Mouse (Mus musculus) urinary bladder, adult 18-20 months (tissue): ENCODE data around the gene Nlgn1.

Source experiments
- DNase-seq, 2 experiments: peaks; one replicate each; pipeline ENCODE4 v3.0.0; 2022; ENCODE audit warnings: low spot score in 2 of 2, mixed read lengths in 2 of 2

The Nlgn1 gene

GRCm38 (mm10) chr3:26050769-26051168, 281.5 kb downstream of the Nlgn1 start:
- no peak for DNase-seq

- no peak for DNase-seq
Measured at GRCm38 (mm10) chr3:26042966-26043365, 289.3 kb downstream of the Nlgn1 start.

GRCm38 (mm10) chr3:26039696-26040095, 292.6 kb downstream of the Nlgn1 start:
- DNase-seq = no peak

GRCm38 (mm10) chr3:26026025-26026424, 306.2 kb downstream of the Nlgn1 start:
- DNase-seq = no peak

GRCm38 (mm10) chr3:26023217-26023616, 309.0 kb downstream of the Nlgn1 start:
- DNase-seq = no peak

- DNase-seq = no peak
Measured at GRCm38 (mm10) chr3:26021632-26022184, 310.6 kb downstream of the Nlgn1 start.

- DNase-seq = no peak
Measured at GRCm38 (mm10) chr3:26011310-26012078, 320.8 kb downstream of the Nlgn1 start.

GRCm38 (mm10) chr3:26002863-26003608, 329.2 kb downstream of the Nlgn1 start:
- no peak for DNase-seq

GRCm38 (mm10) chr3:26002367-26002766, 329.9 kb downstream of the Nlgn1 start:
- DNase-seq = no peak

GRCm38 (mm10) chr3:25967546-25967945, 364.7 kb downstream of the Nlgn1 start:
- no peak for DNase-seq

- DNase-seq = no peak
Measured at GRCm38 (mm10) chr3:25964237-25964636, 368.0 kb downstream of the Nlgn1 start.

- DNase-seq = no peak
Measured at GRCm38 (mm10) chr3:25963568-25963967, 368.7 kb downstream of the Nlgn1 start.

- no peak for DNase-seq
Measured at GRCm38 (mm10) chr3:25916535-25916934, 415.7 kb downstream of the Nlgn1 start.

- no peak for DNase-seq
Measured at GRCm38 (mm10) chr3:25914365-25915065, 417.7 kb downstream of the Nlgn1 start.

- DNase-seq = no peak
Measured at GRCm38 (mm10) chr3:25903140-25903809, 429.0 kb downstream of the Nlgn1 start.

GRCm38 (mm10) chr3:25897456-25897855, 434.8 kb downstream of the Nlgn1 start:
- no peak for DNase-seq

GRCm38 (mm10) chr3:25884797-25885196, 447.5 kb downstream of the Nlgn1 start:
- DNase-seq = no peak

GRCm38 (mm10) chr3:25869161-25869560, 463.1 kb downstream of the Nlgn1 start:
- no peak for DNase-seq

GRCm38 (mm10) chr3:25858384-25858783, 473.9 kb downstream of the Nlgn1 start:
- DNase-seq = no peak

GRCm38 (mm10) chr3:25844686-25845462, 487.4 kb downstream of the Nlgn1 start:
- DNase-seq = no peak

- no peak for DNase-seq
Measured at GRCm38 (mm10) chr3:25830237-25830636, 502.0 kb downstream of the Nlgn1 start.
